Mouse (Mus musculus): ENCODE measurements around the gene Zfp791. TPM values are rescaled to one million over a fixed set of nuclear protein-coding genes. Genes with fewer than 3 reads are reported as not detected.

Zfp791 gene
- polyA plus RNA-seq, 1 experiment from 2014 or later, result 5.3 TPM

DNA sequence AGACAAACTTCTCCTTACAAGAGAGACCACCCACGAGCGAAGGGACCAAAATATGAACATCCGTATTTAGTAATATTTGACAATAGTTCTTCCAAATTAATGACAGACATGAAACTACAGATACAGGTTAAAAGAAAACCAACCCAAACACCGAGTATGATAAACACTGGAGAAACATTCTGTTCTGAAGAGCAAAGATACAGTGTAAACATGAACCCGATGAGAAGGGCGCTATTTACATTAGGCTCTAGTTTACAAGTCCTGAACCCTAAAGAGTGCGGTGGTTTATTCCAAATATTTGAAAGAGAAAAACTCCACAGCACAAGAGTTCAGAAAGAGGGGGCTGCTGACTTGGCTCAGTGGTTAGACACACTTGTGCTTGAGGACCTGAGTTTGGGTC lies 5.9 kb downstream of the Zfp791 start:
- Histone ChIP-seq H3K27me3 (ENCODE audit: control insufficient read depth, insufficient read depth, low read depth, low read length) (no peaks in the 10 kb centered on the region), H3K9me3 (replicated peaks; ENCODE audit: control insufficient read depth, low read length, poor library complexity, severe bottlenecking) (peaks cover under 1% of the 10 kb centered on the region; the same call in 1 of the 2 replicates), H3K36me3 (ENCODE audit: control insufficient read depth, insufficient read depth, low read length) (peaks cover 4% of the 10 kb centered on the region; the same call in 1 of the 2 replicates), H3K9ac (ENCODE audit: low read depth, low read length) (no peak overlapping the region), H3K27ac (ENCODE audit: low read length) (no peak overlapping the region), H3K4me1 (ENCODE audit: control insufficient read depth, insufficient read depth, low read length) (no peaks in the 10 kb centered on the region), H3K4me2 (ENCODE audit: low read length) (no peak overlapping the region), H3K4me3 (ENCODE audit: low read depth, low read length) (no peak overlapping the region)
- WGBS, result 92% methylated on average over 7 of the region's 7 CpGs
- no peak for ATAC-seq

- Histone ChIP-seq H3K4me1 (ENCODE audit: control insufficient read depth, insufficient read depth, low read length) (no peaks in the 10 kb centered on the region), H3K36me3 (ENCODE audit: control insufficient read depth, insufficient read depth, low read length) (peaks cover 12% of the 10 kb centered on the region), H3K4me3 (ENCODE audit: low read depth, low read length) (no peak overlapping the region), H3K9ac (ENCODE audit: low read depth, low read length) (no peak overlapping the region), H3K4me2 (ENCODE audit: low read length) (no peak overlapping the region), H3K27ac (ENCODE audit: low read length) (no peak overlapping the region), H3K27me3 (ENCODE audit: control insufficient read depth, insufficient read depth, low read depth, low read length) (no peaks in the 10 kb centered on the region), H3K9me3 (replicated peaks; ENCODE audit: control insufficient read depth, low read length, poor library complexity, severe bottlenecking) (peaks cover 3% of the 10 kb centered on the region; the same call in 1 of the 2 replicates)
- no peak for ATAC-seq
- 78% methylated on average over 4 of the region's 4 CpGs for WGBS
Observed at GRCm38 (mm10) chr8:85115501-85115900, 7.4 kb downstream of the Zfp791 start.

DNA sequence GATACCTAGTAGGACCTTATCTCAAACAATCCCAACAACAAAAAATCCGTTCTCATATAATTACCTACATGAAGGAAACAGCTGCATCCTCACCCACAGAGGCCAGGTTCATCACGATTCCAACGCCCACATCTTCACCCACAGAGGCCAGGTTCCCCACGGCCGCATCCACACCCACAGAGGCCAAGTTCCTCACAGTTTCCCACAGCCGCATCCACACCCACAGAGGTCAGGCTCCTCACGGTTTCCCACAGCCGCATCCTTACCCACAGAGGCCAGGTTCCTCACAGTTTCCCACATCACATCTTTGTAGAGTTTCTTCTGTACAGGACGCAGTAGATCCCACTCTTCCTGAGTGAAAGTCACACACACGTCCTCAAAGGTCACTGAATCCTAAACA lies 9.7 kb downstream of the Zfp791 start:
- H3K9ac ChIP-seq (ENCODE audit: low read depth, low read length), result no peak overlapping the region
- peaks cover 3% of the 10 kb centered on the region; the same call in 1 of the 2 replicates for H3K9me3 ChIP-seq (replicated peaks; ENCODE audit: control insufficient read depth, low read length, poor library complexity, severe bottlenecking)
- no peak overlapping the region for H3K4me2 ChIP-seq (ENCODE audit: low read length)
- H3K4me1 ChIP-seq (ENCODE audit: control insufficient read depth, insufficient read depth, low read length), result no peaks in the 10 kb centered on the region
- H3K27me3 ChIP-seq (ENCODE audit: control insufficient read depth, insufficient read depth, low read depth, low read length), result no peaks in the 10 kb centered on the region
- H3K36me3 ChIP-seq (ENCODE audit: control insufficient read depth, insufficient read depth, low read length), result peaks cover 30% of the 10 kb centered on the region
- no peak for ATAC-seq
- no peak overlapping the region for H3K27ac ChIP-seq (ENCODE audit: low read length)
- no peak overlapping the region for H3K4me3 ChIP-seq (ENCODE audit: low read depth, low read length)
- 96% methylated on average over 10 of the region's 10 CpGs for WGBS

DNA sequence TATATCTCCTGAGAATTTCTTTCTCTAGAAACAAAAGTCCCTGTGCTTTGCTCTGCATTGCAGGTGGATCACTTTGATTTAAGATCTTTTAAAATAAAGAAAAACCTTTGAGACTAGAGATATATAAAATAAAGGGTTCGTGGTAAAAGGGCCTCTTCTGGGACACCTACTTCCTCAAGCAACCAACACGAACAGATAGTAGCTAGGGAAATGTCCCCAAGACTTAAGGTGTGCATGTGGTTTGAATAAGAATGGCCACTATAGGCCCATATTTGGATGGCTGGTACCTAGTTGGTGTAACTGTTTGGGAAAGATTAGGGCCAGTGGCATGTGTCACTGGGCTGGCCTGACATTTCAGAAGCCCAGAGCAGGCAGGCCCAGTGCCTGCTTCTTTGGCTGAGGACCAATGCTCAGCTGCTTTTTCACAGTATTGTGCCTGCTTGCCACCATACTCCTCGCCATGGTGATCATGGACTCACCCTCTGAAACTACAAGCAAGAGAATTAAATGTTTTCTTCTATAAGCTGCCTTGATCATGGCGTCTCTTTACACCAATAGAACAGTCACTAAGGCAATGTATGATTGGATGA lies 22.7 kb downstream of the Zfp791 start:
- H3K9me3 ChIP-seq (replicated peaks; ENCODE audit: control insufficient read depth, low read length, poor library complexity, severe bottlenecking), result no peaks in the 10 kb centered on the region
- WGBS, result 85% methylated on average over 4 of the region's 4 CpGs
- H3K27me3 ChIP-seq (ENCODE audit: control insufficient read depth, insufficient read depth, low read depth, low read length), result no peaks in the 10 kb centered on the region
- no peak overlapping the region for H3K4me3 ChIP-seq (ENCODE audit: low read depth, low read length)
- H3K27ac ChIP-seq (ENCODE audit: low read length), result no peak overlapping the region
- no peak for ATAC-seq
- peaks cover 16% of the 10 kb centered on the region for H3K36me3 ChIP-seq (ENCODE audit: control insufficient read depth, insufficient read depth, low read length)
- no peak overlapping the region for H3K9ac ChIP-seq (ENCODE audit: low read depth, low read length)
- H3K4me1 ChIP-seq (ENCODE audit: control insufficient read depth, insufficient read depth, low read length), result no peaks in the 10 kb centered on the region
- H3K4me2 ChIP-seq (ENCODE audit: low read length), result no peak overlapping the region

DNA sequence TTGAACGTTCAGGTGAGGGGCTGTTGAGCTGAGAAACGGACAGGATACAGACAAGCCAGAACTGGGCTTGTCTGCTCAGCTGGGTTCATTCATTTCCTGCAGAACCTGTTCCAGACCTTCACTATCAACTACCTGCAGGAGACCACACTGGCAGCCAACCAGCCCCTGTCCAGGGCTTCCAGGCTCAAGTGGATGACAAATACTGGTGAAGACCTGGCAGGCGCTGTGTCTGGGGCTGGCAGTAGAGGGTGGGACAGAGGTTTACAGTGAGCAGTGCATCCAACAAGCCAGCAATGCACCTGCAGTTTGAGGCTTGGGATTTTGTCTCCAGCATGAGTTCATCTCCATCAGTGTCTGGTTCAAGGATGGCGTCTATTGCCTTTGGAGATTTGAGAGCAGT lies 26.0 kb downstream of the Zfp791 start:
- Histone ChIP-seq H3K4me2 (ENCODE audit: low read length) (no peak overlapping the region), H3K9me3 (replicated peaks; ENCODE audit: control insufficient read depth, low read length, poor library complexity, severe bottlenecking) (no peaks in the 10 kb centered on the region), H3K27me3 (ENCODE audit: control insufficient read depth, insufficient read depth, low read depth, low read length) (no peaks in the 10 kb centered on the region), H3K4me1 (ENCODE audit: control insufficient read depth, insufficient read depth, low read length) (no peaks in the 10 kb centered on the region), H3K9ac (ENCODE audit: low read depth, low read length) (no peak overlapping the region), H3K27ac (ENCODE audit: low read length) (no peak overlapping the region), H3K36me3 (ENCODE audit: control insufficient read depth, insufficient read depth, low read length) (peaks cover 16% of the 10 kb centered on the region), H3K4me3 (ENCODE audit: low read depth, low read length) (no peak overlapping the region)
- WGBS, result 95% methylated on average over 4 of the region's 4 CpGs
- no peak for ATAC-seq

DNA sequence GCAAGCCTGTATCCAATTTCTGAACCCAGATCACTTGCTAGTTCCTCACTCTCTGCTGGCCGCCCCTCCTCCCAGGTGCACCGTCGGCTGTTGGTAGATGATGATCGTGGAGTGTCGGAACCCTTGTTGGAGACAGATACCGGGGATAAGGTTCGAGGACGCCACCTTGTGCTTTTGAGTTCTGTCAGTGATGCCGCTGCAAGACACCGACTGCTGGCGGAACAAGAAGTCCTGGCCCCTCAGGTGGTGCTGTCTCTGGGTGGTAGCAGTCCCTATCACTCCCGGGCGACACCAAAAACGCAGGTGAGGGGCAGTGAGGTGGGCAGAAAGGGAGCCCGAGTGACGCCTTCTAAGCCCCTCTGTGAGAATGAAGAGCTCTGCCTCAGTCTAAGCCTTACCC lies 26.7 kb downstream of the Zfp791 start:
- H3K27ac ChIP-seq (ENCODE audit: low read length), result no peak overlapping the region
- no peaks in the 10 kb centered on the region for H3K9me3 ChIP-seq (replicated peaks; ENCODE audit: control insufficient read depth, low read length, poor library complexity, severe bottlenecking)
- no peak overlapping the region for H3K4me3 ChIP-seq (ENCODE audit: low read depth, low read length)
- H3K4me1 ChIP-seq (ENCODE audit: control insufficient read depth, insufficient read depth, low read length), result no peaks in the 10 kb centered on the region
- no peak overlapping the region for H3K4me2 ChIP-seq (ENCODE audit: low read length)
- no peak for ATAC-seq
- no peak overlapping the region for H3K9ac ChIP-seq (ENCODE audit: low read depth, low read length)
- H3K27me3 ChIP-seq (ENCODE audit: control insufficient read depth, insufficient read depth, low read depth, low read length), result no peaks in the 10 kb centered on the region
- peaks cover 16% of the 10 kb centered on the region for H3K36me3 ChIP-seq (ENCODE audit: control insufficient read depth, insufficient read depth, low read length)
- 95% methylated on average over 16 of the region's 16 CpGs for WGBS

GRCm38 (mm10) chr8:85095566-85095965 lies 27.3 kb downstream of the Zfp791 start:
- ATAC-seq, result no peak
- Histone ChIP-seq H3K27me3 (ENCODE audit: control insufficient read depth, insufficient read depth, low read depth, low read length) (no peaks in the 10 kb centered on the region), H3K36me3 (ENCODE audit: control insufficient read depth, insufficient read depth, low read length) (peaks cover 16% of the 10 kb centered on the region), H3K4me3 (ENCODE audit: low read depth, low read length) (no peak overlapping the region), H3K4me2 (ENCODE audit: low read length) (no peak overlapping the region), H3K4me1 (ENCODE audit: control insufficient read depth, insufficient read depth, low read length) (no peaks in the 10 kb centered on the region), H3K9me3 (replicated peaks; ENCODE audit: control insufficient read depth, low read length, poor library complexity, severe bottlenecking) (no peaks in the 10 kb centered on the region), H3K9ac (ENCODE audit: low read depth, low read length) (no peak overlapping the region), H3K27ac (ENCODE audit: low read length) (no peak overlapping the region)
- WGBS, result 96% methylated on average over 7 of the region's 7 CpGs

DNA sequence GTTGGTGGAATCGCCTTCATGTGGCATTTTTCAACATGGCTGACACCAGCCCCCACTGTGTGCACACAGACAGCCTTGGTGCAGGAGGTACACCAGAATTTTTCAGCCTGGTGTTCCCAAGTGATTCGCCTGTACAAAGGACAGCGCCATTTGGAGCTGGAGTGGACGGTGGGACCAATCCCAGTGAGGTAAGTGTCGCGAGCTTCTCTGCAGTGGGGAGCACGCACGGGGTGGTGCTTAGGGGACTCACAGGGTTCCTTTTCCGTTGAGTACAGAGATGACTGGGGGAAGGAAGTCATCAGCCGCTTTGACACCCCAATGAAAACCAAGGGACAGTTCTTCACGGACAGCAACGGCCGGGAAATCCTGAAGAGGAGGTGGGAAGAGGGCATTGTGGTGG lies 27.8 kb downstream of the Zfp791 start:
- no peaks in the 10 kb centered on the region for H3K27me3 ChIP-seq (ENCODE audit: control insufficient read depth, insufficient read depth, low read depth, low read length)
- H3K9me3 ChIP-seq (replicated peaks; ENCODE audit: control insufficient read depth, low read length, poor library complexity, severe bottlenecking), result no peaks in the 10 kb centered on the region
- H3K4me3 ChIP-seq (ENCODE audit: low read depth, low read length), result no peak overlapping the region
- no peak for ATAC-seq
- no peak overlapping the region for H3K27ac ChIP-seq (ENCODE audit: low read length)
- H3K36me3 ChIP-seq (ENCODE audit: control insufficient read depth, insufficient read depth, low read length), result peaks cover 16% of the 10 kb centered on the region
- no peak overlapping the region for H3K9ac ChIP-seq (ENCODE audit: low read depth, low read length)
- no peak overlapping the region for H3K4me2 ChIP-seq (ENCODE audit: low read length)
- 94% methylated on average over 13 of the region's 13 CpGs for WGBS
- H3K4me1 ChIP-seq (ENCODE audit: control insufficient read depth, insufficient read depth, low read length), result no peaks in the 10 kb centered on the region

- H3K27me3 ChIP-seq (ENCODE audit: control insufficient read depth, insufficient read depth, low read depth, low read length), result no peaks in the 10 kb centered on the region
- no peak for ATAC-seq
- no peaks in the 10 kb centered on the region for H3K4me1 ChIP-seq (ENCODE audit: control insufficient read depth, insufficient read depth, low read length)
- H3K4me3 ChIP-seq (ENCODE audit: low read depth, low read length), result no peak overlapping the region
- 33% methylated on average over 21 of the region's 21 CpGs for WGBS
- H3K9ac ChIP-seq (ENCODE audit: low read depth, low read length), result no peak overlapping the region
- H3K4me2 ChIP-seq (ENCODE audit: low read length), result no peak overlapping the region
- no peaks in the 10 kb centered on the region for H3K9me3 ChIP-seq (replicated peaks; ENCODE audit: control insufficient read depth, low read length, poor library complexity, severe bottlenecking)
- H3K36me3 ChIP-seq (ENCODE audit: control insufficient read depth, insufficient read depth, low read length), result peaks cover 5% of the 10 kb centered on the region
- no peak overlapping the region for H3K27ac ChIP-seq (ENCODE audit: low read length)
Observed at GRCm38 (mm10) chr8:85091526-85092090, 31.3 kb downstream of the Zfp791 start.

All from midbrain, embryonic 16.5 days (tissue).